Mouse (Mus musculus) lung, embryonic 16.5 days (tissue): ENCODE measurements around the gene Akt1s1. TPM values are rescaled to one million over a fixed set of nuclear protein-coding genes. Genes with fewer than 3 reads are reported as not detected.

Experiments used
- ATAC-seq: fragments of 200-750 bp; cut with Nextera tagmentation; 2 replicates; pipeline ENCODE4 v1.8.0; 2017; ENCODE audit warnings: low read depth, mild to moderate bottlenecking, moderate library complexity
- H3K27ac ChIP-seq: fragments of 300-500 bp; sonication (generic); 2 replicates; pipeline ENCODE4 v1.5.1; 2014; ENCODE audit warnings: mild to moderate bottlenecking, control low read depth, low read length
- H3K27me3 ChIP-seq: fragments of 300-500 bp; sonication (generic); 2 replicates; pipeline ENCODE4 v1.6.1; 2014; ENCODE audit warnings: low read depth, low read length, mixed read lengths; ENCODE audit not compliant: control insufficient read depth, insufficient read depth
- H3K36me3 ChIP-seq: fragments of 300-500 bp; sonication (generic); 2 replicates; pipeline ENCODE4 v1.6.1; 2014; ENCODE audit warnings: low read length; ENCODE audit not compliant: control insufficient read depth, insufficient read depth
- H3K4me1 ChIP-seq: fragments of 300-500 bp; sonication (generic); replicated peaks from 2 replicates; pipeline ENCODE4 v1.6.1; 2014; ENCODE audit warnings: low read length, mixed read lengths; ENCODE audit not compliant: control insufficient read depth, insufficient read depth
- H3K4me2 ChIP-seq: fragments of 300-500 bp; sonication (generic); 2 replicates; pipeline ENCODE4 v1.6.1; 2014; ENCODE audit warnings: low read depth, low read length, control low read depth
- H3K4me3 ChIP-seq: fragments of 300-500 bp; sonication (generic); 2 replicates; pipeline ENCODE4 v1.5.1; 2014; ENCODE audit warnings: mild to moderate bottlenecking, low read length, control low read depth
- H3K9ac ChIP-seq: fragments of 300-500 bp; sonication (generic); 2 replicates; pipeline ENCODE4 v1.6.1; 2014; ENCODE audit warnings: low read length, control low read depth
- H3K9me3 ChIP-seq: fragments of 300-500 bp; sonication (generic); 2 replicates; pipeline ENCODE4 v1.6.1; 2016; ENCODE audit warnings: low read length; ENCODE audit not compliant: control insufficient read depth
- WGBS: fragments of 180-500 bp; shearing (Covaris S2); extraction: QIAGEN DNeasy Blood & Tissue Kit; methylation state at CpG from one replicate; pipeline ENCODE4 v1.1.7; 2014; 5-methylcytosine and 5-hydroxymethylcytosine counted together
- polyA plus RNA-seq: library from polyadenylated mRNA; unstranded; fragments of >200 nt; fragmentation: Nextera tagmentation; extraction: Ambion mirVana; gene quantifications from 2 replicates; pipeline ENCODE4 v1.2.1, GENCODE M21; 2015

The Akt1s1 gene
- polyA plus RNA-seq, 1 experiment from 2014 or later: 95.6 TPM

GRCm38 (mm10) chr7:44850146-44850545 lies 1.4 kb downstream of the Akt1s1 start:
- peak; percentile 37 for ATAC-seq
- peak overlapping the region; percentile 69 for H3K4me2 ChIP-seq
- H3K36me3 ChIP-seq: peaks cover 18% of the 10 kb centered on the region
- peak overlapping the region; percentile 96 for H3K9ac ChIP-seq
- peak overlapping the region; percentile 99 for H3K27ac ChIP-seq
- WGBS: 2% methylated on average over 31 of the region's 33 CpGs
- H3K4me1 ChIP-seq: peaks cover 32% of the 10 kb centered on the region
- no peaks in the 10 kb centered on the region for H3K9me3 ChIP-seq
- H3K27me3 ChIP-seq: no peaks in the 10 kb centered on the region
- peak overlapping the region; percentile 86 for H3K4me3 ChIP-seq

DNA sequence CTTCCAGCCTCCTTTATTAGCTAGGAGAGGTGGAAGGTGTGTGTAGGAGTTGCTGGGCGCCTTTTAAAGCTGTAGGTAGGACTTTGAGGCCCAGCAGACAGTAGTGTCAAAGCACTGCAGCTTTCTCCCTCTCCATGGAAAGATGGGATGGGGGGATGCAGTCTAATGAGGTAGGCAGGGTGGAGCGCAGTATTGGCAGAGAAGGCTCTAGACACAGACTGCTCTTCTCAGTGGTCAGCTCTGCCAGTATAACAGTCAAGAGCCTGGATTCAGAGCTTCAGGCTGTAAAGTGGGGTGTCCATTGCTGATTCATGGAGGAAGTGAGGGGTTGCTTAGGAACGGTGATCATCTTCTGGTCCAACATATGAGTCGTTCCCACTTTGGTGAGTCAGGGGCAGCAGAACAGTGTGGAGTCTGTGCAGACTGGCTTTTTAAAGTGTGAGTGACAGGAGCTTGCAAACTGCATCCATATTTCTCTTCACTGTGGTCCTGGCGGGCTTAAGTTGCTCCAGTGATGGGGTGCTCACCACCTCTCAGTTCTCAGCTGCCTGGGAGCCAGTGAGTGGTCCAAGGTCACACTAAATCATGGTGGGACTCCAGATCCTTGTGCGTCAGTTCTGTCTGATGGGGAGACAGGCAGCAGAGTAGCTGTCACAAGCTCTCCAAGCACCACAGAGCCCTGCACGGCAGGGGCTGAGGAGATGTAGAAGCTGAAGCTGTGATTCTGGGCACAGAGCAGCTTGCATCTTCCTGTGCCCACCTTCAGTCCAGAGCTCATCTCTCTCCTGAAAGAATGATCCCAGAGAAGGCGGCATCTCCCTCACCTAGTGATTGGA lies 2.2 kb downstream of the Akt1s1 start:
- Histone ChIP-seq H3K27ac (peak overlapping the region; percentile 99), H3K27me3 (no peaks in the 10 kb centered on the region), H3K36me3 (peaks cover 11% of the 10 kb centered on the region), H3K9ac (peak overlapping the region; percentile 96), H3K4me3 (peak overlapping the region; percentile 86), H3K4me1 (peaks cover 35% of the 10 kb centered on the region), H3K9me3 (no peaks in the 10 kb centered on the region), H3K4me2 (peak overlapping the region; percentile 69)
- no peak for ATAC-seq
- 71% methylated on average over 8 of the region's 8 CpGs for WGBS

- H3K9me3 ChIP-seq: no peaks in the 10 kb centered on the region
- peaks cover 5% of the 10 kb centered on the region for H3K36me3 ChIP-seq
- no peak overlapping the region for H3K9ac ChIP-seq
- ATAC-seq: no peak
- WGBS: 88% methylated on average over 12 of the region's 12 CpGs
- no peak overlapping the region for H3K4me3 ChIP-seq
- H3K4me2 ChIP-seq: no peak overlapping the region
- no peak overlapping the region for H3K27ac ChIP-seq
- peaks cover 41% of the 10 kb centered on the region for H3K4me1 ChIP-seq
- no peaks in the 10 kb centered on the region for H3K27me3 ChIP-seq
These were observed 2.9 kb downstream of the Akt1s1 start for GRCm38 (mm10) chr7:44851625-44852234.

GRCm38 (mm10) chr7:44852259-44853027 lies 3.7 kb downstream of the Akt1s1 start:
- Histone ChIP-seq H3K9me3 (no peaks in the 10 kb centered on the region), H3K4me1 (peaks cover 40% of the 10 kb centered on the region), H3K27ac (no peak overlapping the region), H3K4me2 (no peak overlapping the region), H3K27me3 (no peaks in the 10 kb centered on the region), H3K36me3 (peaks cover 5% of the 10 kb centered on the region; the same call in 1 of the 2 replicates), H3K4me3 (no peak overlapping the region), H3K9ac (no peak overlapping the region)
- WGBS: 89% methylated on average over 30 of the region's 36 CpGs
- no peak for ATAC-seq

DNA sequence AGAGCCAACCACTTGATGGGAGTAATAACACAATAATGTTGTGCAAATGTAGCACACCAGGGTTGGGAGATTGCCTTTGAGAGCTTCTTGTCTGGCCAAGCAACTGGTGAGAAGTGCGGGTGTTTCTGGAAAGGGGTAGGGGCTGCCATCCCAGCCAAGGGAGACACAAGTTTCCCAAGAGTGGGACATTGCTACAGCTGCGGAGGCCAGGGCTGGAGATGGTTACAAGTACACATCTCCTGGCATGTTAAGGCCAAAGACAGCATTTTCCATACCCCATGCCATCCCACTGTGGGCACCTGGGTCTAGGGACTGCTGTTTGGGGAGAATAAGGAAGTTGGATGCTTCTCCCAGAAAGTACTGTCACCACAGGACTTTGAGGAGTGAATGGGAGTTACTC lies 4.3 kb downstream of the Akt1s1 start:
- Histone ChIP-seq H3K4me2 (no peak overlapping the region), H3K4me1 (peaks cover 38% of the 10 kb centered on the region), H3K27ac (no peak overlapping the region), H3K27me3 (no peaks in the 10 kb centered on the region), H3K9me3 (no peaks in the 10 kb centered on the region), H3K4me3 (no peak overlapping the region), H3K9ac (no peak overlapping the region; the same call in 1 of the 2 replicates), H3K36me3 (peaks cover 5% of the 10 kb centered on the region; the same call in 1 of the 2 replicates)
- 85% methylated on average over 2 of the region's 2 CpGs for WGBS
- ATAC-seq: no peak

GRCm38 (mm10) chr7:44853596-44854355 lies 5.0 kb downstream of the Akt1s1 start:
- 20% methylated on average over 26 of the region's 26 CpGs for WGBS
- Histone ChIP-seq H3K4me2 (peak overlapping the region; percentile 87), H3K27me3 (no peaks in the 10 kb centered on the region), H3K4me1 (peaks cover 42% of the 10 kb centered on the region), H3K27ac (peak overlapping the region; percentile 98), H3K36me3 (peaks cover 5% of the 10 kb centered on the region; the same call in 1 of the 2 replicates), H3K4me3 (peak overlapping the region; percentile 59), H3K9ac (peak overlapping the region; percentile 74), H3K9me3 (no peaks in the 10 kb centered on the region)
- no peak for ATAC-seq

DNA sequence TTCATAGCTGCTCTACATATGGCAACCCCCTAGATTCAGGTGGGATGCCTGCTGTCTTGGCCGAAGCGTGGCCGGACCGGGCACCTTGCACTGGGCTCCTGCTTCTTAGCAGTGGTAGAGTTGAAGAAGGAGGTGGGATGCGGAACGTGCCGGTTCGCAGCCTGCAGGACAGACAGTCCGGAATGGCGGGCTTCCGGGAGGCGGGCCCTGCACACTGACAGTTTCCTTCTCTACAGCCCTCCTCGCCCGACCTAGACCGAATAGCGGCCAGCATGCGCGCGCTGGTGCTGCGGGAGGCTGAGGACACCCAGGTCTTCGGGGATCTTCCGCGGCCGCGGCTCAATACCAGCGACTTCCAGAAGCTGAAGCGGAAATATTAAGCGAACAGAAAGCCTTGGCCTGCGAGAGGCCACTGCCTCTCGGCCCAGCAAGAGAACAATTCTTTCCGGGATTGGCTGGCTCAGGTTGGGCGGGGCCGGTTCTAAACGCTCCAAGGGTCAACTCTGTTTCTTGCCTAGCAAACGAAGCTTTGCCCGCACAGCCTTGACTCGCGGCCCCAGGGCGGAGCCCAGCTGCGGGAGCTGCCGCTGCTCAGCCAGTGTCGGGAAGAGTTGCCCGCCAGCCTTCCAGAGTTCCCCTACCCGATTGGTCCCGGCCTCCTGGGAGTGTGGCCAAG lies 5.7 kb downstream of the Akt1s1 start:
- no peaks in the 10 kb centered on the region for H3K9me3 ChIP-seq

DNA sequence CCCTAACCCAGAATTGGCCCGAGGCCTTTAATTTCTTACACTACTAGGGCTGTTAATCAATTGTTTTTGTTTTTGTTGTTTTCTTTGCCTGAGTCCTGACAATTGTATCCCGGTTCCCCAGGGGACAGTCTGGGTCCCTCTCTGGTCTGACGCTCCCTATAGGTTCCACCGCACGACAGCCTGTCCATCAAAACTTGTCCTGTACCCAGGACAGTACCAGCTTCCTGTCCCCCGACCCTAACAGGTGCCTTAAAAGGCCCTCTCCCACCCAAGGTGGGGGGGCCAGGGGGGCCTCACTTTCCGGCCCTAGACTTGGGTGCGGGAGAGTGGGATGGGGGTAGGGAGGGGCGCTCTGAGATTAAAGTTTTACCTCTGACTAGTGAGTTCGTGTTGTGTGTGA lies 6.2 kb downstream of the Akt1s1 start:
- ATAC-seq: peak; percentile 0; the same call in 1 of the 2 replicates

More for the DNA sequence above, 5.7 kb downstream of the Akt1s1 start:
- no peaks in the 10 kb centered on the region for H3K27me3 ChIP-seq
- H3K27ac ChIP-seq: peak overlapping the region; percentile 98
- peak overlapping the region; percentile 74 for H3K9ac ChIP-seq
- ATAC-seq: peak; percentile 62
- peak overlapping the region; percentile 59 for H3K4me3 ChIP-seq
- peaks cover 5% of the 10 kb centered on the region; the same call in 1 of the 2 replicates for H3K36me3 ChIP-seq
- under 1% methylated on average over 45 of the region's 45 CpGs for WGBS
- H3K4me2 ChIP-seq: peak overlapping the region; percentile 87
- H3K4me1 ChIP-seq: peaks cover 42% of the 10 kb centered on the region

More for the DNA sequence above, 6.2 kb downstream of the Akt1s1 start:
- Histone ChIP-seq H3K27ac (peak overlapping the region; percentile 98), H3K27me3 (no peaks in the 10 kb centered on the region), H3K9me3 (no peaks in the 10 kb centered on the region), H3K4me1 (peaks cover 42% of the 10 kb centered on the region), H3K4me2 (peak overlapping the region; percentile 87), H3K9ac (peak overlapping the region; percentile 74), H3K4me3 (peak overlapping the region; percentile 59), H3K36me3 (peaks cover 5% of the 10 kb centered on the region; the same call in 1 of the 2 replicates)
- WGBS: 44% methylated on average over 10 of the region's 10 CpGs
